Mouse (Mus musculus) kidney, adult 2 months (tissue): ENCODE results near the gene Ipo4.

Experiments
- CTCF ChIP-seq: fragments of 200-500 bp; conservative IDR thresholded peaks from 2 replicates; pipeline ENCODE4 v1.5.1; 2011; ENCODE audit warnings: low read depth, mild to moderate bottlenecking, control low read depth, low read length, moderate library complexity, mixed read lengths; ENCODE audit not compliant: insufficient read depth, insufficient read length
- POLR2A ChIP-seq: fragments of 200-500 bp; IDR thresholded peaks from one replicate; pipeline ENCODE4 v1.6.1; 2011; ENCODE audit warnings: low read depth, low read length, control low read depth

DNA sequence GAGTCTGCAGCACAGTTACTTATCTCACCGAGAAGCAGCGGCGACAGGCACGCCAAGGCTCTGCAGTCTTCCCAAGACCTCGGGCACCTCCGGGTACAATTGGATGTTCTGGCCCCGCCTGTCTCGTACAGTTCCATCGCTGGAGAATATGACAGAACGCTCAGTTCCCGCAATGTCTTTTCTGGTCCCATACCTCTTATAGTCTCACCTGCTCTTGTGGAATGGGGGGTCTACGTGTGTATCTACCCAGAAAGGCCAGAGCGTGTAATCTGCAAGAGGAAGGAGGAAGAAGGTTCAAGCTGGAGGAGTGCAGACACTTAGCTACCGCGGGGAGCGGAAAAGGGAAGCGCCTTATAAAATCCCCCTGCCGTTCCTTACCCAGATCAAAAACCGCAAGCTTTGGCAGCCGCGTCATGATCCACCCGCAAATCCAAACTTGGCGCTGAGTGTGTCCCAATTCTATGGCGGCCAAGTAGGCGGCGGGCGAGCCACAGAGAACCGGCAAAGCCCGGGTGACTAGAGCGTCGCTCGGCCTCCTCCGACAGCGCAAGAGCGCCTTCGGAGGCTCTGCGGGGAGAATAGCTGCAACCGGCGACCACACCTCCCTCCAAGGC lies 24.3 kb upstream of the Ipo4 start, which contains the start of gene Mdp1:
- TF ChIP-seq CTCF, result peak; percentile 59
- no peak for TF ChIP-seq POLR2A
